Mouse (Mus musculus) intestine, postnatal 0 days (tissue): ENCODE measurements around the gene Gm21983. TPM values are rescaled to one million over a fixed set of nuclear protein-coding genes. Genes with fewer than 3 reads are reported as not detected.
A peak's percentile ranks its signal among the peaks of the same experiment; 100 is the strongest.

Experiments used
- ATAC-seq: fragments of 200-750 bp; cut with Nextera tagmentation; 2 replicates; pipeline ENCODE4 v1.8.0; 2017; ENCODE audit warnings: mild to moderate bottlenecking, moderate TSS enrichment, moderate library complexity
- H3K27ac ChIP-seq: fragments of 300-500 bp; sonication (generic); 2 replicates; pipeline ENCODE4 v1.5.1; 2014; ENCODE audit warnings: mild to moderate bottlenecking, low read depth, low read length, moderate library complexity
- H3K27me3 ChIP-seq: fragments of 300-500 bp; sonication (generic); replicated peaks from 2 replicates; pipeline ENCODE4 v1.6.1; 2014; ENCODE audit warnings: low read length, mixed read lengths; ENCODE audit not compliant: control insufficient read depth, insufficient read depth
- H3K36me3 ChIP-seq: fragments of 300-500 bp; sonication (generic); 2 replicates; pipeline ENCODE4 v1.6.1; 2014; ENCODE audit warnings: mild to moderate bottlenecking, moderate library complexity; ENCODE audit not compliant: control insufficient read depth, insufficient read depth
- H3K4me1 ChIP-seq: fragments of 300-500 bp; sonication (generic); replicated peaks from 2 replicates; pipeline ENCODE4 v1.6.1; 2014; ENCODE audit warnings: antibody characterized with exemption, low read length, mixed read lengths; ENCODE audit not compliant: control insufficient read depth, insufficient read depth
- H3K4me2 ChIP-seq: fragments of 300-500 bp; sonication (generic); replicated peaks from 2 replicates; pipeline ENCODE4 v1.6.1; 2014; ENCODE audit warnings: low read depth, mild to moderate bottlenecking, moderate library complexity
- H3K4me3 ChIP-seq: fragments of 300-500 bp; sonication (generic); 2 replicates; pipeline ENCODE4 v1.5.1; 2014; ENCODE audit warnings: low read depth, low read length
- H3K9ac ChIP-seq: fragments of 300-500 bp; sonication (generic); 2 replicates; pipeline ENCODE4 v1.6.1; 2014; ENCODE audit warnings: mild to moderate bottlenecking, low read depth, low read length
- H3K9me3 ChIP-seq: fragments of 300-500 bp; sonication (generic); 2 replicates; pipeline ENCODE4 v1.6.1; 2016; ENCODE audit warnings: mixed run types; ENCODE audit not compliant: control insufficient read depth
- CTCF ChIP-seq: sonication (generic); IDR thresholded peaks from 2 replicates; pipeline ENCODE4 v1.5.1; 2016; ENCODE audit warnings: low read depth, mild to moderate bottlenecking, control low read depth, antibody characterized with exemption, moderate library complexity
- WGBS: fragments of 180-500 bp; shearing (Covaris S2); extraction: QIAGEN DNeasy Blood & Tissue Kit; methylation state at CpG from one replicate; pipeline ENCODE4 v1.1.7; 2014; 5-methylcytosine and 5-hydroxymethylcytosine counted together
- polyA plus RNA-seq: library from polyadenylated mRNA; unstranded; fragments of >200 nt; fragmentation: Nextera tagmentation; extraction: Ambion mirVana; gene quantifications from 2 replicates; pipeline ENCODE4 v1.2.1, GENCODE M21; 2015

The Gm21983 gene
- polyA plus RNA-seq, 1 experiment from 2014 or later, result not detected

- no peak overlapping the region for H3K4me3 ChIP-seq
- peaks cover 9% of the 10 kb centered on the region; the same call in 1 of the 2 replicates for H3K4me1 ChIP-seq
- no peak for ATAC-seq
- H3K9me3 ChIP-seq, result no peaks in the 10 kb centered on the region
- H3K27ac ChIP-seq, result no peak overlapping the region
- 85% methylated on average over 8 of the region's 8 CpGs for WGBS
- H3K36me3 ChIP-seq, result peaks cover 4% of the 10 kb centered on the region
- H3K27me3 ChIP-seq, result no peaks in the 10 kb centered on the region
- no peak overlapping the region for H3K9ac ChIP-seq
- no peak for TF ChIP-seq CTCF
- no peak overlapping the region for H3K4me2 ChIP-seq
These were observed 17.9 kb upstream of the Gm21983 start for GRCm38 (mm10) chr7:27198779-27199178.

DNA sequence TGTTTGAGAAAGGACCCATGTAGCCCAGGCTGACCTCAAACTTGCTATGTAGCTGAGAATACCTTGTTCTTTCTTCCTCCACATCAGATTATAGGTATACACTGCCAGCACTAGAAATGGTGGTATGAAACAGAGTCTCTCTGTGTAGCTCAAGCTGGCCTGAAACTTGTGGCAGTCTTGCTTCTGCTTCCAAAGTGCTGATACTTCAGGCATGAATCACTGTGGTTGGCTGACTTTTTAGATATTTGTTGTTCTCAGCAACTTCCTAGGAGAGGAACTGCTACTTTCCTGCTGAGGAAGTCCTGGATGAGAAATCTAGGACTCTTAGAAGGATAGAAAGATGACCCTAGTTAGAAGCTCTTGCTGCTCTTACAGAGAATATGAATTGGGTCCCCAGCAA lies 17.5 kb upstream of the Gm21983 start:
- Histone ChIP-seq H3K4me2 (no peak overlapping the region), H3K27ac (no peak overlapping the region), H3K9me3 (no peaks in the 10 kb centered on the region), H3K4me1 (peaks cover 9% of the 10 kb centered on the region; the same call in 1 of the 2 replicates), H3K4me3 (no peak overlapping the region), H3K36me3 (peaks cover 9% of the 10 kb centered on the region), H3K9ac (no peak overlapping the region), H3K27me3 (no peaks in the 10 kb centered on the region)
- no peak for ATAC-seq
- no peak for TF ChIP-seq CTCF

DNA sequence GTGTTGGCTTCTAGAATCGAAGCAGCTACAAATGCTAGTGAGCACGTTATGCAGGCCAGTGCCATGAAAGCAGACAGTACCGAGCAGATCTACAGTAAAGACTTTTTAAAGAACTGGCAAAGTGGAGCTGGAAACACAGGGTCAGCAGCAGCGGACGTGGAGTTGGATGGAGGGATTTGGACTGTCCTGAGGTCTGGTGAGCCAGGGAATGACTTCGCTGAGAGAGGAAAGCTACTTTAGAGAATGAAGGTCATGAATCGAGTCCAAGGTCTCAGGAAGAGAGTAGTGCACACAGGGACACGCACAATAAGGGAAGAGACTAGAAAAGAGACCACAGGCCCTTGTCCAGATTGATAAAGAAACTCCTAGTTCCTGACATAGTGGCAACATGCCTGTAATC lies 16.7 kb upstream of the Gm21983 start:
- Histone ChIP-seq H3K27me3 (no peaks in the 10 kb centered on the region), H3K4me3 (no peak overlapping the region), H3K9me3 (no peaks in the 10 kb centered on the region), H3K4me1 (peaks cover 9% of the 10 kb centered on the region; the same call in 1 of the 2 replicates), H3K36me3 (peaks cover 14% of the 10 kb centered on the region), H3K9ac (no peak overlapping the region), H3K27ac (no peak overlapping the region), H3K4me2 (no peak overlapping the region)
- no peak for TF ChIP-seq CTCF
- ATAC-seq, result no peak
- 91% methylated on average over 8 of the region's 8 CpGs for WGBS

DNA sequence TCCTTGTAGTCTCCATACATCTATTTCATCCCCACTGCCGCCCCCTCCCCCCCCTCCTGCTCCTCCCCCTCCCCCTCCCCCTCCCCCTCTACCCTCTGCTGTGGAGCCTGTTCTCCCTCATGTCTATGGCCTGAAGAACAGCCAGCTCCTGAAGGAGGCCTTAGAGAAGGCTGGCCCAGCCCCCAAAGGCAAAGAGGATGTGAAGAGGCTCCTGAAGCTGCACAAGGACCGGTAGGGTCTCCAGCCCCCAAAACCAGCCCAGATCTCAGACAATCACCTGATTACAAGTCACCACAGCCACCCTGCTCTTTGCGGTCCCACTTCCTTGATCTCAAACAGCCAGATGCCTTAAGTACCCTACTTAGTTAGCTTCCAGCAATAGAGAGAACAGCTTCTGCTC lies 16.2 kb upstream of the Gm21983 start:
- peaks cover 4% of the 10 kb centered on the region; the same call in 1 of the 2 replicates for H3K4me1 ChIP-seq
- H3K9ac ChIP-seq, result no peak overlapping the region
- no peak overlapping the region; the same call in 1 of the 2 replicates for H3K27ac ChIP-seq
- no peak for ATAC-seq
- no peaks in the 10 kb centered on the region for H3K27me3 ChIP-seq
- no peaks in the 10 kb centered on the region for H3K9me3 ChIP-seq
- H3K36me3 ChIP-seq, result peaks cover 19% of the 10 kb centered on the region
- H3K4me2 ChIP-seq, result no peak overlapping the region
- H3K4me3 ChIP-seq, result no peak overlapping the region
- TF ChIP-seq CTCF, result no peak
- 81% methylated on average over 3 of the region's 3 CpGs for WGBS

- Histone ChIP-seq H3K4me3 (peak within 1 kb of the TSS; percentile 85), H3K4me2 (peak within 1 kb of the TSS; percentile 74), H3K4me1 (peaks cover 4% of the 10 kb centered on the region; the same call in 1 of the 2 replicates), H3K9me3 (no peaks in the 10 kb centered on the region), H3K36me3 (peaks cover 29% of the 10 kb centered on the region), H3K27ac (peak within 1 kb of the TSS; percentile 100), H3K9ac (peak within 1 kb of the TSS; percentile 85), H3K27me3 (no peaks in the 10 kb centered on the region)
- TF ChIP-seq CTCF, result no peak
- ATAC-seq, result peak; percentile 99
- under 1% methylated on average over 64 of the region's 64 CpGs for WGBS
These were observed 15.1 kb upstream of the Gm21983 start, which contains the start of the genes BC024978 and Snrpa for GRCm38 (mm10) chr7:27195681-27196611. Gene BC024978 (plus strand): TSS chr7:27195781. Gene Snrpa (minus strand): TSS chr7:27196271.

- peaks cover 49% of the 10 kb centered on the region for H3K36me3 ChIP-seq
- ATAC-seq, result no peak
- WGBS, result 65% methylated on average over 4 of the region's 4 CpGs
- H3K9ac ChIP-seq, result no peak overlapping the region
- no peak for TF ChIP-seq CTCF
- H3K4me2 ChIP-seq, result no peak overlapping the region
- no peak overlapping the region for H3K4me3 ChIP-seq
- H3K27ac ChIP-seq, result no peak overlapping the region; the same call in 1 of the 2 replicates
- H3K4me1 ChIP-seq, result peaks cover 4% of the 10 kb centered on the region; the same call in 1 of the 2 replicates
- H3K27me3 ChIP-seq, result no peaks in the 10 kb centered on the region
- H3K9me3 ChIP-seq, result no peaks in the 10 kb centered on the region
These were observed 12.8 kb upstream of the Gm21983 start for GRCm38 (mm10) chr7:27193731-27194130.
